ENCODE assay signal across 9 mouse cellular contexts in the genomic region with DNA sequence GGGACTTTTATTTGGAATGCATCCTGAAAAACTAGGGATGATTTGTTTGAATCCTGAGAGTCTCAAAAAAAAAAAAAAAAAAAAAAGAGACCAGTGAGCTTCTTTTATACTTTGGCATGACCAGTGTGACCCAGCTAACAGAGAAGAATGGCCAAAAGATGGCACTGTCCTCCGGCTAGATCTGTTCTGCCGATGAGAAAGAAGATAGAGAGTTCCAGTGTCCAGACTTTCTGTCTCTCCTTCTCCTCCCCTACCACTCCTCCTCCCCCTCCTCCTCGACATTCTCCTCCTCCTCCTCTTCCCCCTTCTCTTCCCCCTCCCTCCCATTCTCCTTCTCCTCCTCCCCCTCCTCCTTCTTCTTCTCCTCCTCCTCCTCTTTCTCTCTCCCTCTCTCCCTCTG.
DNase-seq lines count a peak whose midpoint lies in the region; ATAC-seq lines count a peak whose summit lies in the region.
"Had no signal": no experiment of that assay in that cellular context is flagged by ENCODE, and none has a peak within 500 bp of the region (broad histone marks: within the 10 kb centered on the region; RNA-seq: fewer than 3 reads in every experiment).

No protein-coding gene starts in this region.

- no peak for DNase-seq in kidney, adult 11 months
- peak; percentile 59 for DNase-seq in Muller cell, postnatal 12 days (ENCODE audit: inconsistent ontology term)
- DNase-seq in cerebellum, adult 9-10 months = peak; percentile 88
- peak; percentile 26 to 44 for DNase-seq in kidney, postnatal 25 days
- DNase-seq in spleen, postnatal 14 days (ENCODE audit: low spot score in 2 of 2) = no peak
- DNase-seq in spleen, adult 18-20 months = no peak
- DNase-seq: liver, embryonic 13.5 days had no signal

- H3K9ac ChIP-seq in kidney, embryonic 14.5 days (ENCODE audit: low read depth, low read length) = no peak overlapping the region
- H3K9ac ChIP-seq in hindbrain, embryonic 12.5 days = no peak overlapping the region
- H3K9ac ChIP-seq: liver, embryonic 13.5 days had no signal

- H3K4me1 ChIP-seq in kidney, embryonic 14.5 days (ENCODE audit: control insufficient read depth, insufficient read depth, low read length) = no peaks in the 10 kb centered on the region
- peaks cover 11% of the 10 kb centered on the region; the same call in 1 of the 2 replicates for H3K4me1 ChIP-seq in hindbrain, embryonic 12.5 days
- H3K4me1 ChIP-seq: liver, embryonic 13.5 days had no signal

- 16% methylated on average over 3 of the region's 3 CpGs for WGBS in kidney, embryonic 14.5 days
- 21% methylated on average over 3 of the region's 3 CpGs for WGBS in hindbrain, embryonic 12.5 days

- H3K36me3 ChIP-seq in kidney, embryonic 14.5 days (ENCODE audit: control insufficient read depth, insufficient read depth, low read length) = no peaks in the 10 kb centered on the region
- H3K36me3 ChIP-seq in hindbrain, embryonic 12.5 days = no peaks in the 10 kb centered on the region
- H3K36me3 ChIP-seq: liver, embryonic 13.5 days had no signal

- 0 out of 2 replicates have a peak, but pooled peaks have one; percentile 52 for ATAC-seq in kidney, embryonic 14.5 days (ENCODE audit: low FRiP score, low TSS enrichment)
- ATAC-seq in hindbrain, embryonic 12.5 days (ENCODE audit: low FRiP score) = no peak

- H3K9me3 ChIP-seq in kidney, embryonic 14.5 days (ENCODE audit: control insufficient read depth, low read length) = no peaks in the 10 kb centered on the region
- no peaks in the 10 kb centered on the region for H3K9me3 ChIP-seq in hindbrain, embryonic 12.5 days (replicated peaks)
- H3K9me3 ChIP-seq: liver, embryonic 13.5 days had no signal

- no peak overlapping the region for H3K4me3 ChIP-seq in kidney, embryonic 14.5 days (ENCODE audit: low read length)
- no peak overlapping the region for H3K4me3 ChIP-seq in hindbrain, embryonic 12.5 days
- H3K4me3 ChIP-seq: liver, embryonic 13.5 days had no signal

- peak overlapping the region; percentile 47; the same call in 1 of the 2 replicates for H3K27ac ChIP-seq in kidney, embryonic 14.5 days (ENCODE audit: low read depth, low read length)
- no peak overlapping the region for H3K27ac ChIP-seq in hindbrain, embryonic 12.5 days
- H3K27ac ChIP-seq: liver, embryonic 13.5 days had no signal

- H3K4me2 ChIP-seq in kidney, embryonic 14.5 days (replicated peaks; ENCODE audit: low read depth, low read length) = no peak overlapping the region
- H3K4me2 ChIP-seq in hindbrain, embryonic 12.5 days (replicated peaks) = no peak overlapping the region
- H3K4me2 ChIP-seq: liver, embryonic 13.5 days had no signal

- no peaks in the 10 kb centered on the region for H3K27me3 ChIP-seq in kidney, embryonic 14.5 days (ENCODE audit: control insufficient read depth, insufficient read depth, low read length)
- no peaks in the 10 kb centered on the region for H3K27me3 ChIP-seq in hindbrain, embryonic 12.5 days
- H3K27me3 ChIP-seq: liver, embryonic 13.5 days had no signal

Comparison
In these comparisons a context has a peak if more than half of its experiments do, and no peak if none do; other contexts are left out.
1. DNase-seq: peak in Muller cell, postnatal 12 days (single experiment), cerebellum, adult 9-10 months (single experiment) and kidney, postnatal 25 days (2 of 2); none in kidney, adult 11 months (single experiment), spleen, postnatal 14 days (0 of 2) and spleen, adult 18-20 months (0 of 2).